Mouse (Mus musculus) megakaryocyte, embryonic 14.5 days (primary cell): ENCODE data around the gene Abcb9. TPM values are rescaled to one million over a fixed set of nuclear protein-coding genes. Genes with fewer than 3 reads are reported as not detected.
"Not testable (repeated sequence)": the region's sequence is repeated elsewhere in the genome, so short reads cannot be mapped to it uniquely, and the experiment has no call there.

Source experiments
- H3K27me3 ChIP-seq: replicated peaks from 2 replicates; pipeline ENCODE3; 2012; ENCODE audit warnings: inconsistent platforms
- H3K36me3 ChIP-seq: replicated peaks from 2 replicates; pipeline ENCODE3; 2012; ENCODE audit warnings: low read length, inconsistent platforms, mixed read lengths
- H3K4me1 ChIP-seq: 2 replicates; pipeline ENCODE4 v1.6.1; 2012; ENCODE audit warnings: inconsistent platforms
- H3K4me3 ChIP-seq: replicated peaks from 2 replicates; pipeline ENCODE3; 2012; ENCODE audit warnings: moderate library complexity, mild to moderate bottlenecking, inconsistent platforms
- H3K9me3 ChIP-seq: 2 replicates; pipeline ENCODE4 v1.6.1; 2012; ENCODE audit warnings: inconsistent platforms
- FLI1 ChIP-seq: IDR thresholded peaks from 2 replicates; pipeline ENCODE4 v1.6.1; 2012; ENCODE audit warnings: low read length, inconsistent platforms, mixed read lengths
- GATA1 ChIP-seq: IDR thresholded peaks from 3 replicates; pipeline ENCODE4 v1.6.1; 2012; ENCODE audit warnings: mixed read lengths, low read length, inconsistent platforms, borderline replicate concordance
- polyA plus RNA-seq: library from polyadenylated mRNA; stranded (reverse); fragments of >175 nt; gene quantifications from 2 replicates; pipeline ENCODE4 v1.2.3, GENCODE M21; 2012; ENCODE audit warnings: low replicate concordance; ENCODE audit not compliant: insufficient read depth

The Abcb9 gene
- polyA plus RNA-seq, 1 experiment: 23.8 TPM

GRCm38 (mm10) chr5:124062037-124062824 is 33.4 kb downstream of the Abcb9 start:
- TF ChIP-seq FLI1: no peak
- H3K4me3 ChIP-seq: peak overlapping the region; percentile 39
- no peaks in the 10 kb centered on the region for H3K27me3 ChIP-seq

GRCm38 (mm10) chr5:124059677-124060076 is 35.9 kb downstream of the Abcb9 start:
- TF ChIP-seq GATA1: no peak
- no peak for TF ChIP-seq FLI1
- Histone ChIP-seq H3K4me3 (peak overlapping the region; percentile 44), H3K27me3 (no peaks in the 10 kb centered on the region), H3K4me1 (peaks cover 72% of the 10 kb centered on the region), H3K36me3 (peaks cover 35% of the 10 kb centered on the region), H3K9me3 (peaks cover 4% of the 10 kb centered on the region)

More at GRCm38 (mm10) chr5:124062037-124062824, 33.4 kb downstream of the Abcb9 start:
- H3K9me3 ChIP-seq: no peaks in the 10 kb centered on the region
- peaks cover 48% of the 10 kb centered on the region for H3K36me3 ChIP-seq
- H3K4me1 ChIP-seq: peaks cover 66% of the 10 kb centered on the region

GRCm38 (mm10) chr5:124058749-124059148 is 36.8 kb downstream of the Abcb9 start:
- peaks cover 4% of the 10 kb centered on the region for H3K9me3 ChIP-seq
- TF ChIP-seq GATA1 (no peak), FLI1 (no peak)
- H3K4me3 ChIP-seq: no peak overlapping the region
- H3K4me1 ChIP-seq: peaks cover 69% of the 10 kb centered on the region
- H3K36me3 ChIP-seq: peaks cover 29% of the 10 kb centered on the region
- H3K27me3 ChIP-seq: no peaks in the 10 kb centered on the region

- TF ChIP-seq GATA1: no peak
- Histone ChIP-seq H3K4me1 (peaks cover 78% of the 10 kb centered on the region), H3K9me3 (peaks cover 4% of the 10 kb centered on the region), H3K27me3 (no peaks in the 10 kb centered on the region), H3K4me3 (no peak overlapping the region), H3K36me3 (peaks cover 12% of the 10 kb centered on the region)
Observed at GRCm38 (mm10) chr5:124056956-124057355, 38.6 kb downstream of the Abcb9 start.

- no peak for TF ChIP-seq FLI1
- TF ChIP-seq GATA1: no peak
- Histone ChIP-seq H3K4me3 (no peak overlapping the region), H3K36me3 (peaks cover 4% of the 10 kb centered on the region), H3K9me3 (peaks cover 4% of the 10 kb centered on the region), H3K27me3 (no peaks in the 10 kb centered on the region), H3K4me1 (peaks cover 78% of the 10 kb centered on the region)
Observed at GRCm38 (mm10) chr5:124056219-124056618, 39.4 kb downstream of the Abcb9 start.

- H3K36me3 ChIP-seq: peaks cover 12% of the 10 kb centered on the region
- H3K9me3 ChIP-seq, H3K27me3 ChIP-seq: not testable (repeated sequence)
- peaks cover 80% of the 10 kb centered on the region for H3K4me1 ChIP-seq
- H3K4me3 ChIP-seq: peak overlapping the region; percentile 53
Observed at GRCm38 (mm10) chr5:124052641-124053040, 43.0 kb downstream of the Abcb9 start.

GRCm38 (mm10) chr5:124051899-124052491 is 43.6 kb downstream of the Abcb9 start:
- H3K9me3 ChIP-seq: peaks cover 4% of the 10 kb centered on the region
- H3K4me1 ChIP-seq: peaks cover 84% of the 10 kb centered on the region
- no peaks in the 10 kb centered on the region for H3K27me3 ChIP-seq
- peaks cover 14% of the 10 kb centered on the region for H3K36me3 ChIP-seq
- peak overlapping the region; percentile 90 for H3K4me3 ChIP-seq
- TF ChIP-seq FLI1 (peak; percentile 45; the same call in 1 of the 2 replicates), GATA1 (0 out of 3 replicates have a peak, but pooled peaks have one; percentile 58)

GRCm38 (mm10) chr5:124050095-124051050 is 45.2 kb downstream of the Abcb9 start:
- H3K4me3 ChIP-seq: peak overlapping the region; percentile 89
- TF ChIP-seq FLI1 (no peak), GATA1 (no peak)
- H3K36me3 ChIP-seq: peaks cover 24% of the 10 kb centered on the region
- H3K27me3 ChIP-seq: no peaks in the 10 kb centered on the region
- H3K9me3 ChIP-seq: no peaks in the 10 kb centered on the region
- peaks cover 90% of the 10 kb centered on the region for H3K4me1 ChIP-seq

- Histone ChIP-seq H3K4me3 (peak overlapping the region; percentile 89), H3K4me1 (peaks cover 94% of the 10 kb centered on the region), H3K27me3 (no peaks in the 10 kb centered on the region), H3K36me3 (peaks cover 31% of the 10 kb centered on the region), H3K9me3 (no peaks in the 10 kb centered on the region)
- TF ChIP-seq GATA1 (no peak), FLI1 (no peak)
Observed at GRCm38 (mm10) chr5:124049249-124050045, 46.2 kb downstream of the Abcb9 start.
